In the genomic region with DNA sequence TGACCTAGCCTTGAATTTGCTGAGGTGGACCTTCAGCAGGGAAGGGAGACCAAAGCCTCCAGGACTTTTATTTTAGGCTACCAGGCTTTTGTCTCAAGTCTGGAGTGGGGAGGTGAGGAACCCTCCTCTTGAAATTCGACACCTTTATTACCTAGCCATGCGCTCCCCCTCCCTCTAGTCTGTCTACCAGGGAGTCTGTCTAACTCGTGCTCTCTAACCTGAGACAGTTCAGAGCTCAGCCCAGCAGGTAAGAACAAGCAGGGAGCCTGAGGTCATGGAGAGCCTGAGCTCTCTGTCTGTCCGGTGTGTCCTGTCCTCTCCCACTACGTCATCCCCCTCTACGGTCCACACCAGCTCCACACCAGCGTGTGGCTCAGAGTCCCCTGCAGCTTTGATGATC, we compare ENCODE assay signal across 14 mouse cellular contexts. TPM values are rescaled to one million over a fixed set of nuclear protein-coding genes. Genes with fewer than 3 reads are reported as not detected.
DNase-seq lines count a peak whose midpoint lies in the region; ATAC-seq and TF ChIP-seq lines count a peak whose summit lies in the region.
"Had no signal": no experiment of that assay in that cellular context is flagged by ENCODE, and none has a peak within 500 bp of the region (broad histone marks: within the 10 kb centered on the region; RNA-seq: fewer than 3 reads in every experiment).

No protein-coding gene starts in this region.

- no peak for TF ChIP-seq EP300 in stomach, postnatal 0 days (optimal IDR thresholded peaks at IDR 0.05)

- no peak overlapping the region for H3K9ac ChIP-seq in kidney, embryonic 15.5 days
- H3K9ac ChIP-seq in stomach, postnatal 0 days (ENCODE audit: low read length): no peak overlapping the region
- H3K9ac ChIP-seq: hindbrain, embryonic 14.5 days; midbrain, embryonic 15.5 days; neural tube, embryonic 13.5 days had no signal

- peak overlapping the region; percentile 87; the same call in 1 of the 2 replicates for H3K27ac ChIP-seq in kidney, embryonic 15.5 days
- peak overlapping the region; percentile 86 for H3K27ac ChIP-seq in limb, embryonic 10.5 days
- H3K27ac ChIP-seq in stomach, postnatal 0 days (replicated peaks): no peak overlapping the region
- H3K27ac ChIP-seq: hindbrain, embryonic 14.5 days; midbrain, embryonic 15.5 days; neural tube, embryonic 13.5 days had no signal

- no peak for TF ChIP-seq CTCF in stomach, postnatal 0 days (IDR thresholded peaks at IDR 0.05; ENCODE audit: low read depth)

- H3K9me3 ChIP-seq in kidney, embryonic 15.5 days (replicated peaks): no peaks in the 10 kb centered on the region
- H3K9me3 ChIP-seq in limb, embryonic 10.5 days (replicated peaks): no peaks in the 10 kb centered on the region
- no peaks in the 10 kb centered on the region for H3K9me3 ChIP-seq in stomach, postnatal 0 days (ENCODE audit: control insufficient read depth, low read length)
- H3K9me3 ChIP-seq: midbrain, embryonic 15.5 days; neural tube, embryonic 13.5 days had no signal

- WGBS in kidney, embryonic 15.5 days: 39% methylated on average over 7 of the region's 7 CpGs
- WGBS in limb, embryonic 10.5 days: 28% methylated on average over 7 of the region's 7 CpGs
- WGBS in stomach, postnatal 0 days: 65% methylated on average over 7 of the region's 7 CpGs

- H3K36me3 ChIP-seq in kidney, embryonic 15.5 days: no peaks in the 10 kb centered on the region
- peaks cover 18% of the 10 kb centered on the region for H3K36me3 ChIP-seq in limb, embryonic 10.5 days
- H3K36me3 ChIP-seq in stomach, postnatal 0 days (ENCODE audit: control insufficient read depth, insufficient read depth, low read length): no peaks in the 10 kb centered on the region
- H3K36me3 ChIP-seq: midbrain, embryonic 15.5 days had no signal

- peak; percentile 83 for DNase-seq in heart, adult 11 months
- no peak for DNase-seq in heart, adult 18-20 months
- no peak for DNase-seq in kidney, adult 11 months
- peak; percentile 59 for DNase-seq in R1 (ENCODE audit: low read depth, low spot score)
- no peak for DNase-seq in limb, embryonic 10.5 days (ENCODE audit: low spot score)
- no peak for DNase-seq in layer of hippocampus, postnatal 10 days (ENCODE audit: low spot score in 2 of 2)
- DNase-seq in stomach, postnatal 0 days (ENCODE audit: low spot score): no peak
- DNase-seq: adrenal gland, adult 8-10 months; cerebellum, postnatal 36 days; retina, postnatal 1 day had no signal

- ATAC-seq in kidney, embryonic 15.5 days (replicated peaks; ENCODE audit: low FRiP score): peak; percentile 52
- ATAC-seq in stomach, postnatal 0 days (ENCODE audit: low FRiP score, low TSS enrichment): no peak; the same call in 1 of the 2 replicates
- ATAC-seq: midbrain, embryonic 15.5 days had no signal

- no peaks in the 10 kb centered on the region for H3K27me3 ChIP-seq in kidney, embryonic 15.5 days
- no peaks in the 10 kb centered on the region for H3K27me3 ChIP-seq in limb, embryonic 10.5 days (ENCODE audit: low read depth, poor library complexity, severe bottlenecking)
- no peaks in the 10 kb centered on the region for H3K27me3 ChIP-seq in stomach, postnatal 0 days (ENCODE audit: control insufficient read depth, insufficient read depth, low read length)
- H3K27me3 ChIP-seq: midbrain, embryonic 15.5 days; neural tube, embryonic 13.5 days had no signal

- H3K4me2 ChIP-seq in kidney, embryonic 15.5 days: no peak overlapping the region
- no peak overlapping the region for H3K4me2 ChIP-seq in stomach, postnatal 0 days (replicated peaks; ENCODE audit: low read depth)
- H3K4me2 ChIP-seq: hindbrain, embryonic 14.5 days; midbrain, embryonic 15.5 days; neural tube, embryonic 13.5 days had no signal

- H3K4me1 ChIP-seq in kidney, embryonic 15.5 days: peaks cover 78% of the 10 kb centered on the region
- peaks cover 58% of the 10 kb centered on the region for H3K4me1 ChIP-seq in limb, embryonic 10.5 days
- peaks cover 11% of the 10 kb centered on the region for H3K4me1 ChIP-seq in stomach, postnatal 0 days (replicated peaks; ENCODE audit: control insufficient read depth, insufficient read depth)

- H3K4me3 ChIP-seq in kidney, embryonic 15.5 days (replicated peaks): no peak overlapping the region
- H3K4me3 ChIP-seq in limb, embryonic 10.5 days: no peak overlapping the region
- H3K4me3 ChIP-seq in stomach, postnatal 0 days (ENCODE audit: low read depth, low read length): no peak overlapping the region
- H3K4me3 ChIP-seq: midbrain, embryonic 15.5 days; neural tube, embryonic 13.5 days had no signal

RNA-seq across cellular contexts. Expression of a gene that starts 39.6 kb away (rescaled TPM):
- total RNA-seq in heart, adult 18-20 months (2021): 10 to 100 TPM; 11.2 TPM
- 25.4 and 28.7 TPM in 2 replicates for polyA plus RNA-seq in kidney, embryonic 15.5 days (2015; fragmentation: Nextera tagmentation; extraction: Ambion mirVana)
- polyA plus RNA-seq in limb, embryonic 10.5 days (2016; fragmentation: Nextera tagmentation; extraction: Ambion mirVana): 25.9 and 26.9 TPM in 2 replicates
- 10 to 100 TPM; 41.6 to 42.4 TPM for total RNA-seq in layer of hippocampus, postnatal 10 days (2021)
- polyA plus RNA-seq in stomach, postnatal 0 days (2015; fragmentation: Nextera tagmentation; extraction: Ambion mirVana): 7.6 and 8.0 TPM in 2 replicates

Comparison
In these comparisons a context has a peak if more than half of its experiments do, and no peak if none do; other contexts are left out.
1. DNase-seq: peak in heart, adult 11 months (single experiment) and R1 (single experiment); none in heart, adult 18-20 months (0 of 2), kidney, adult 11 months (single experiment), limb, embryonic 10.5 days (single experiment), layer of hippocampus, postnatal 10 days (0 of 2) and stomach, postnatal 0 days (single experiment).